Mouse (Mus musculus) large intestine, adult 2 months (tissue): ENCODE measurements at regions not wholly inside any gene's neighbourhood (a gene's known extent, or its start where the extent isn't known, plus 50 kb on each side); places are given as distances from the start of the nearest gene placed in this dataset.

ENCODE experiments used
- DNase-seq: peaks from one replicate; pipeline ENCODE4 v3.0.0-alpha.2; 2012; ENCODE audit warnings: low read depth, low spot score
- WGBS: fragments of 180-500 bp; shearing (Covaris S2); methylation state at CpG from one replicate; pipeline ENCODE4 v1.1.7; 2018; 5-methylcytosine and 5-hydroxymethylcytosine counted together

- WGBS: 87% methylated on average over 1 of the region's 1 CpGs
- no peak for DNase-seq
Measured at GRCm38 (mm10) chr3:23127134-23127533, 1050.7 kb downstream of the Tbl1xr1 start.

- WGBS: 70% methylated on average over 1 of the region's 1 CpGs
Measured at GRCm38 (mm10) chr3:23135551-23135950, 1059.1 kb downstream of the Tbl1xr1 start.

DNA sequence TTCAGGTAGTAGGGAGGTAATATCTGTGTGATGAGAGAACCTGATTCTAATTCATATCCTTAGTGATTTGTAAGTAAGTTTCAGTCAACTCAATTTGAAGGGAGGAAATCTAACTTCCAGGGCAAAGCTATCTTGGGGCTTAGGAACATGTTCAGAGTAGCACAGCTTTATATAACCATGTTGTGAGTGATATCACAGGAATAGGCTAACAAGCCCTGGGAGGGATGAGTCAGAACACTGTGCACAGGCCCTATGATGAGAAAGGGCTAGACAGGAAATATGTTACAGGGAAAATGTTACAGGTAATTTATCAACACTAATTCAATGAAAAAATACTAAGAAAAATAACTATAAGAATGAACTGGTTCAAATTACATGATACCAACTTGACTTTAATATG, 1062.5 kb downstream of the Tbl1xr1 start:
- DNase-seq: no peak

More at GRCm38 (mm10) chr3:23135551-23135950, 1059.1 kb downstream of the Tbl1xr1 start:
- no peak for DNase-seq

- no peak for DNase-seq
- 44% methylated on average over 3 of the region's 3 CpGs for WGBS
Measured at GRCm38 (mm10) chr3:23164828-23165450, 1088.5 kb downstream of the Tbl1xr1 start.

DNA sequence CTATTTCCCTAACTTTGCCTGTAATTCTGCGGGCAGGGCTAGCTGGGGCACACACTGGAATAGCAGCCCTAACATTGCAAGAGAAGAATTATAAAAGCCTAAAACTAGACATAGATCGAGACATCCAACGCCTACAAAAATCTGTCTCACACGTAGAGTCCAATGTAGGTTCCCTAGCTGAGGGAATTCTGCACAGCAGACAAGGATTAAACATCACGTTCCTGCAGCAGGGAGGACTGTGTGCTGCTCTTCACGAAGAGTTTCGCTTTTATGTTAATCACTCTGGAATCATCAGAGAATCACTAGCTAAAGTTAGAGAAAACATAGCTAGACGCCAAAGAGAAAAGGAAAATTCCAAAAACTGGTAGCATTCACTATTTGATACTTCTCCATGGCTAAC, 1106.9 kb downstream of the Tbl1xr1 start:
- WGBS: 85% methylated on average over 8 of the region's 8 CpGs

GRCm38 (mm10) chr3:23188479-23188878, 1112.0 kb downstream of the Tbl1xr1 start:
- DNase-seq: no peak
- WGBS: 73% methylated on average over 4 of the region's 4 CpGs

More for the DNA sequence above, 1106.9 kb downstream of the Tbl1xr1 start:
- DNase-seq: no peak

- no peak for DNase-seq
- WGBS: 62% methylated on average over 1 of the region's 1 CpGs
Measured at GRCm38 (mm10) chr3:23200056-23200455, 1123.6 kb downstream of the Tbl1xr1 start.

GRCm38 (mm10) chr3:23214427-23214826, 1138.0 kb downstream of the Tbl1xr1 start:
- WGBS: 84% methylated on average over 1 of the region's 1 CpGs
- DNase-seq: no peak

GRCm38 (mm10) chr3:23216754-23217153, 1140.3 kb downstream of the Tbl1xr1 start:
- WGBS: 65% methylated on average over 1 of the region's 1 CpGs
- DNase-seq: no peak

DNA sequence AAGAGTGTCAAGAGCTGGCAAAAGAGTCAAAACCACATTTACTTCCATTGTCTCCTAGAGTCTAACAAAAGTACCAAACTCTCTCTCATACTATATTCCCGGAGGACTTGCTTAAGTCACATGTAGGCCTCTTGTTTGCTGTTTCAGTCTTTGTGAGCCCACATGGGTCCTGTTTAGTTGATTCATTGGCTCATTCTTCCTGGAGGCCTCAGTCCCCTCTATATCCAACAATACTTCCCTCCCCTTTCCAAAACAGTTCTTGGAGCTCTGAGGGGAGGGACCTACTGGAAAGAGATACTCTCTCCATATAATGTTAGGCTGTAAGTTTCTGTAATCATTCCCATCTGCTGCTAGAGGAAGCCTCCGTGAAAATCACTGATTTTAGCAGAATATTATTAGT, 1171.8 kb downstream of the Tbl1xr1 start:
- WGBS: 71% methylated on average over 2 of the region's 2 CpGs
- no peak for DNase-seq

DNA sequence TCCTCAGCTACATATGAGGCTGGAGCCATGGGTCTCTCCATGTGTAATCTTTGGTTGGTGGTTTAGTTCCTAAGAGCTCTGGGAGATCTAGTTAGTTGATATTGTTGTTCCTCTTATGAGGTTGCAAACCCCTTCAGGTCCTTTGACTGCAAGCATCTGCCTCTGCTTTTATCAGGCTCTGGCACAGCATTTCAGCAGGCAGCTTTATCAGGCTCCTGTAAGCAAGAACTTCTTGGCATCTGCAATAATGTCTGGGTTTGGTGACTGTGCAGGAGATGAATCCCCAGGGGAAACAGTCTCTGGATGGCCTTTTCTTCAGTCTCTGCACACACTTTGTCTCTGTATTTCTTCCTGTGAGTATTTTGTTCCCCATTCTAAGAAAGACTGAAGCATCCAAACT, 1175.7 kb downstream of the Tbl1xr1 start:
- DNase-seq: no peak

DNA sequence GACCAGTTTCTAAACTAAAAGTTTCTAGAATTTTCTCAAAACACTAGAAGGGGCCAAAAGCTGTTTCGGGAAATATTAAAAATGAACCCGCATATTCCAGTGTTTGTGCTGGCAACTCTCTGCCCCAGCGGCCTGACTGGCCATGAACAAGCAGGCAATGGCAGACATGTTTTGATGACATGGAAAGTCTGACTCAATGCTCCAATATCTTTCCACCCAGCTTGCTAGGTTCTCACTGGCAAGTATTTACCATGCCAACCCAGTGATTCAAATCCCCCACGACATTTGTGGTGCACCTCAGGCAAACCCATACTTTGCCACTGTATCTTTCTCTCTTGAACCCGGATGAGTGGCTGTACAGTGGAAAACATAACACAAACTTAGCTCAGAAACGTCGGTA, 1222.4 kb downstream of the Tbl1xr1 start:
- 83% methylated on average over 7 of the region's 7 CpGs for WGBS
- no peak for DNase-seq

- DNase-seq: no peak
- 63% methylated on average over 2 of the region's 2 CpGs for WGBS
Measured at GRCm38 (mm10) chr3:23334216-23334615, 1257.8 kb downstream of the Tbl1xr1 start.

DNA sequence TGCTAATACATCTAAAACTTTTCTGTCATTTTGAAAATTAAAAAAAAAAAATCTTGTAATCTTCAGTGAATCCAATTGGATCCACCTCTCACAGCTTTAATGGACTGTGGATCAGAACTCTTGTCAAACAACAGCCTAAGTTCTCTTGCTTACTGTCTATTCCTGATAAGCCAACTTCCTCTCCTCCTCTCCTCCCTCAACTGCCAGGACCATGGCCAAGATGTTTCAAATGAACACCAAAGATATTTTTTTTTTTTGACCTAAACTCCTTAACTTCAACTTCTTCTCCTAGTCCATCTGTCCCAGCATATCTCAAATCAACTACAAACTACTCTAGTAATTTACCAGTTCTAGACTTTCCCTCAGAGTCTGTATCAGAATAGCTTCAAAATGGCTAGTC, 1258.5 kb downstream of the Tbl1xr1 start:
- no peak for DNase-seq

DNA sequence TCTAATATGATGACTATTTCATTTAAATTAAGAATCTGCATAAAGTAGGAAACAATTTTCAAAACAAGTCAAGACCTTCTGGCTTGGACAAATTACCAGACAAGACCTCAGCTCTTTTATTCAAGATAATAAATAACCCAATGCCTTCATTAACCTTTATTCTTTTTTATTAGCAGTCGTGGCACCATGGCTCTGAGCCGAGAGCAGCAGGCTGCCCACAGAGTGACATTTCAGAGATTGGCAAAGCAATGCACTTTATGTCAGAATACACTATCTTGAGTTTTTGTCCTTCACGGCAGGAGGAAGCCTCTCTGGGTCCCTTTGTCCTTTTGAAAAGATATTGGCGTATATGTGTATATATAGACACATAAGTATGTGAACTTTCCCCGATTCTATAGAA, 1297.9 kb downstream of the Tbl1xr1 start:
- DNase-seq: no peak
- 79% methylated on average over 5 of the region's 5 CpGs for WGBS

DNA sequence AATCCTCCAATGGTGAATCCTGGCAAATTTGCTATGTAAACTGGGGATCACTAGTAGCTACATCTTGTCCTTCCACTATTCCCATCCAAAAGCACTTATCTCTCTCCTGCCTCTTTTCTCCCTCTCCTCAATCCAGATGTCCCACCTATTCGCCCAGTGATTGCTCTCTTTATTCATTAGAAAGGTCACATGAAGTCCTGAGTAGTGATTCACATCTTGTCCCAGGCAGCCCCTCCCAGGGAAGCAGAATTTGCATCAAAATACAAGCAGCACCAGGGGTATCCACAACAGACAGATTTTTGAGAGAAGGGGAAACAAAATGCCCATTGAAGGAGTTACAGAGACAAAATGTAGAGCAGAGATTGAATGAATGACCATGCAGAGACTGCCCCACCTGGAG, 1328.4 kb downstream of the Tbl1xr1 start:
- WGBS: 38% methylated on average over 1 of the region's 1 CpGs
- DNase-seq: no peak

- DNase-seq: no peak
Measured at GRCm38 (mm10) chr3:23409431-23409830, 1333.0 kb downstream of the Tbl1xr1 start.

DNA sequence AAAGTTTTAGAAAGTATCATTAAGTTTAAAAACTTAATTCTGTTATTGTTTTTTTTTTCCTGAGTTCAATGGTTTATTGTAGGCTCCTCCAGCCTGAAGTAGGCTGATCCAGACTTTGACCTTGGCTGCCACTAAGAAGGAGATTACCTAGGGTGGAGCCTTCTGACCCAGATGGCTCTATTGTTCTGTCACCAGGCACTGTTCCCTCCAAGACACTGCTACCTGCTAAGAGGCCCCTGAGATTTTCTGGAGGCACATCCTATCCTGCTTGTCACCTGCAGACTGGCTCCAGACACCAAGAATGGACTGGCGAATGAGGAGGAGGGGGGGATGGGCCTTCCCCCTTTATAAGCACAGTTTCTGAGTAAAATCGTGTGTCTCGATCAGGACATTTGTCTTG, 1350.5 kb downstream of the Tbl1xr1 start:
- peak; percentile 6 for DNase-seq
- WGBS: 42% methylated on average over 3 of the region's 3 CpGs

DNA sequence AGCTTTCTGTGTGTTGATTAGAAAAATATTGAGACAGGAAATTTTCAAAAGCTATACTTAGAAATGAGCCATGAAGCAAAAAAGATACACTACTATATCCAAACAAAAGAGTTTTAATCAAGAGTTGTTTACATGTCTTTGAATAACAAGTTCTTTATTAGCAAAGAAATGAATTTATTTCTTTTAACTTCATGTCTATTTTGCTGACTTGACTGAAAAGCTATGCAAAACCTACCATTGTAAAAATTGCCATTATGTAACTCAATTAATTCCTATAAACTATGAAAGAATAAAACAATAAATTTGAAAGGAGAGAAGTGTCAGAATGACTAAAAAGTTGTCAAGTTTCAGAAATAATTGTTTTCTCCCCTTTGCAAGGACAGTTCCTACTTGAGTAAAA, 1358.6 kb downstream of the Tbl1xr1 start:
- DNase-seq: no peak

DNA sequence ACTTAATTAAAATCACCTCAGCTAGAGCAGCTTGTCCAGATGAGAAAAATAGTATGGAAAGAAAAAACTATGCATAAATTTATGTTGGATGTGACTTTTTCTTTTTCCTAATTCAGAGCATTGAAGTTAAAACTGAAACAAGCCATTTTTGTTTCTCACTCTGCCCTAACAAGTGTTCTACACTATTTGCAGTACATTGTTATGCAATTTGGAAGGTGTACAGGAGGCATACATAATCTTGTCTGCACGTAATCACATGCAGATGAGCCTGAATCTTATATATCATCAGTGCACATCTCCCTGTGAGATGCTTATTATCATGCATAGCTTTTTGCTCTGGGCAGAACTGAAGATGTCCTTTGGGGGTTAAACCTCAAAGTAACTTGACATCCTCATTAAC, 1381.3 kb downstream of the Tbl1xr1 start:
- no peak for DNase-seq

DNA sequence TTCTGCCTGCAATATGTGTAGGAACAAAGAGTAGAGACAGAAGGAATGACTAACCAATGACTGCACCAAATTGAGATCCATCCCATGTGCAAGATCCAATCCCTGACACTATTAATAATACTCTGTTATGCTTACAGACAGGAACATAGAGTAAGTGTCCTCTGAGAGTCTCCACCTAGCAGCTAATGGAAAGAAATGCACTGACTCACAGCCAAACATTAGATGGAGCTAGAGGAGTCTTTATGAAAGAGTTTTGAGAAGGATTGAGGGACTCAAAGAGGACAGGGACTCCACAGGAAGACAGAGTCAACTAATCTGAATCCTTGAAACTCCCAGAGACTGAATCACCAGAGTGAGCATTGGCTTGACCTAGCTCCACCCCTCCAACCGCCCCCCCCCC, 1423.4 kb downstream of the Tbl1xr1 start:
- DNase-seq: no peak
- WGBS: no CpG with 5 or more reads among the region's 1 CpGs

More for the DNA sequence above, 1381.3 kb downstream of the Tbl1xr1 start:
- WGBS: 75% methylated on average over 1 of the region's 1 CpGs

GRCm38 (mm10) chr3:23547546-23547945, 1471.1 kb downstream of the Tbl1xr1 start:
- DNase-seq: no peak
- 83% methylated on average over 3 of the region's 3 CpGs for WGBS
